Mouse (Mus musculus): ENCODE results near the gene Bcl2l13.
"Not testable (repeated sequence)": the region's sequence is repeated elsewhere in the genome, so short reads cannot be mapped to it uniquely, and the experiment has no call there.

The Bcl2l13 gene

GRCm38 (mm10) chr6:120830056-120830455 is 6.0 kb upstream of the Bcl2l13 start:
- in situ Hi-C loops (cut with MboI, MseI): no loop called here

DNA sequence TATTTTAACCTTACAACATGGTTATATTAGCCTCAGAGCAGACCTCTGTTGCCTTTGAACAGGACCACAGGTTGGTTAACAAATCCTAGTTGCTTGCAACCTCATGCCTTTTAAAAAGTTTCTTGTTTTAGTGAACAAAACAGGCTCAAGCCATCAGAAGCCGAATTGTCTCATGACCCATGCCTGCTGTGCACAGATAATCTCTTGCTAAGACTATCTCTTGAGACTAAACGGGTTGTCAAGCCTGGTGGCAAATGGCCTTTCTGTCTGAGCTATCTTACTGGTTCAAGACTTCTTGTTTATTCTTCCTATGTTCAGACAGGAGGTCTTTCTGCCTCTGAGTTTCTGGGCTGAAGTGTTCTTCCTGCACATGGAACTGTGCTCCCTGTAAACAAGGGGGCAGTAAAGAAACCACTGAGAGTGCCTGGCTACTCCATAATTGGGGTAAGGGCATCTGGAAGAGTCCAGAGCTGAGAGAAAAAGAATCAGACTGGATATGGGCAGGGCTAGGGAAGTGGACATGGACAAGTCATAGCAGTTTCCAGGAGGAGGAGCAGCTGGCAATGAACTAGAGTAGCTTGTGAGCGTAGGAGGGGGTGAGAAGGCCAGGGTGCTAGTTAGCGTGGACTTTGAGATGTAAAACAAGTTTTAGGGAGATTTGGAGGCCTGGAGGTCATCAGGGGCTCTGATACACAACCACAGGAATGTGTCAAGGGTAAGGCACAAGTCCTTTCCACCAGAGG is 5.0 kb upstream of the Bcl2l13 start:
- in situ Hi-C loops (cut with MboI, MseI): no loop called here

DNA sequence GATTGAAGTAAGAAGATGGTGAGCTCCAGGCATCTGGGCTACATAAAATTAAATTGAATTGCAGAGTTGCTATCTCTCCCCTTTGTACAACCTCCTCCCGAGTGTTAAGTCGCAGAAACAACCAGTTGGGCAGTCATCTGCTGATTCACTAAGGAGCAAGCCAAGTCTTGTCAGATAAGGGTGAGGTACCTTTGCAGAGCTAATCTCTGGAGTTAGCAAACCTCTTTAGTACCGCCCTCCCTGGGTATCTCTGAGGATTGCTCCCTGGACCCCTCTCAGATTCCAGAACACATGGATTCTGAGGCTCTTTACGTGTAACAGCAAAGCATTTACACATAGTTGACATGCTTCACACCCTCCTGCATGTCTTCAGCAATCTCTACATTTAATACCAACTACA is 3.9 kb upstream of the Bcl2l13 start:
- in situ Hi-C loops (cut with MboI, MseI): no loop called here

- in situ Hi-C loops (cut with MboI, MseI): no loop called here
Observed at GRCm38 (mm10) chr6:120834766-120835321, 1.2 kb upstream of the Bcl2l13 start.

DNA sequence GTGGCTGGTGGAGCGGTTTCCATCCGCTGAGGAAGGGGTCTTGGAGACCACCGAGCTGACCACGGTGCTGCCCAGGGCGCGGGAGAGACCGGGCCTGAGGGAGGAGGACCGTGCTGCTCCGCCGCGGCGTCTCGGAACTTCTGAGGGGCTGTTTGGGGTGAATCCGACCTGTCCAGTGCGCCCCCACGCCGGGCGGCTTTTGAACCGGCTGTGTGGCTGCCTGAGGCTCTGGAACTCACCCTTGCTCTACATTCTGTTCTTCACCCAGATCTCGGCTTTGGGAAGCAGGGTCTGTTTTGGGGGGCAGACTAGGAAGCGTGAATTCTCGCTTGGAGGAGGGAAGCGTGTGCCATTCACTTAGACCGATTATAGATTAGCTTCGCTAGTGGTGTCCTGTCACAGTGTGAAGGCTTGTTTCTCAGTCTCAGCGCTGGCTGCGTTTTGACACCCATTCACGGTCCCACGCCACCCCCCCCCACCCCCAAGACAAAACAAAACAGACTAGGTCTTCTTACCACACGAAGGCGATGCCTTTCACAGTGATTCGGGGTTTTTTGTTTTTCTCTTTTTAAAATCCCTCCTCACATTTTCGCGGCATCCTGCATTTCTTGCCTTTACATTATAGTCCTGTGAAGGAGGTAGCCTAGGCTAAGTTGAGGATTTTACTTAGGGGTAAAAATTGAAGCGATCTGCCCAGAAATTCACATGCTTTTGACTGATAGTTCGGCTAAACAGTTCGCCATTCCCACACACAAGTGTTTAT is 558 bp downstream of the Bcl2l13 start:
- in situ Hi-C loops (cut with MboI, MseI): no loop called here

DNA sequence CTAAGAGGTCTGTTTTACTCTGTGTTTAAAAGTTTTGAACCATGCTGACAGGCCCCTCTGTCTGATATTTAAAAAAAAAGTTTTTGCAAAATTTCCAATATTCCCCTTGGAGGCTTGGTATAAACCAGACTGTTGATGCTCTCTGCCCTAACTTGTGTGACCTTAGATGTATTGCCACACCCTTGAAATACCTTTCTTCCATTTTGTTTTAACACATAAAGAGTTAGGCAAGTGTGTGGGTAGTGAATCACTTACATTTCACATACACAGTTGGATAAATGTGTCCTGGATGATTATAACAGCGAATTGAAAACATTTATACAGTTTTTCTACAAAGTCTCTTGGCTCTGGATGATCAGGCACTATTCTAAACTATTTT is 1.1 kb downstream of the Bcl2l13 start:
- in situ Hi-C loops (cut with MboI, MseI): no loop called here

GRCm38 (mm10) chr6:120840258-120840657 is 4.2 kb downstream of the Bcl2l13 start:
- in situ Hi-C loops (cut with MboI, MseI): no loop called here

GRCm38 (mm10) chr6:120841754-120842153 is 5.7 kb downstream of the Bcl2l13 start:
- in situ Hi-C loops (cut with MboI, MseI): no loop called here

DNA sequence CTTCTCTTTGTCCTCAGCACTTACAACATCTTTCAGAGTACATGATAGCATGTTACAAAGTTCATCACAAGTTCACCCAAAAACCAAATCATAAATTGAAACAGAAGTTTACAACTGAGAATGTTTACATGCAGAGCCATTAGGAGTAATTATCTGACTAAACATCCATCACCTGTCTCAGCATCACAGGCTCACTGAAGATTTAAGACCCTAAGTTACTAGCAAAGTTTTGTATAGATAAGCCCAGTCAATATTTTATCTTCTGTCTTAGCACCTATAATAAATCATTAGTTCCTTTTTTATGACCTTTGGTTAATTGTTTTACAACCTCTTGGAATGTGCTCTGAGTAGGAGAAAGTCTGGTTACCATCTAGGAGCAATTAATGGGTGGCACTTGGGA is 14.7 kb downstream of the Bcl2l13 start:
- in situ Hi-C loops (cut with MboI, MseI): not testable (repeated sequence)

DNA sequence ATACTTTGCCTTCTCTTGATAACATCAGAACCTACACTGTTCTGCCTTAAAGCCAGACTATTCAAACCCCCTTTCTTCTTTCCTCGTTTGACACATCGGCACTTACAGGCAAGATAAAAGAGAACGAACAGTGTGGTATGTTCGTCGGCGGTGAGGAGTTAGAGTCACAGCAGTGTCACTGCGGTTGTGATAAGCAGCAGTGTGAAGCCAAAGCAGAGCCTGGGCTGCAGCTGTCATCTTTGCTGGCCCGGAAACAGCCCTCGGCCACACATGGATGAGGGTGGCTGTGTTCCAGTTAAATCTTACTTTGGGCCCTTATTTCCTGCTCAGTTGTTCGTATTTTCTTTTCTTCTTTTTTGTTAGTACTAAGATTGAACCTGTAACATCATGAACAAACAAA is 18.4 kb downstream of the Bcl2l13 start:
- in situ Hi-C loops (cut with MboI, MseI): no loop called here

GRCm38 (mm10) chr6:120858217-120858711 is 22.3 kb downstream of the Bcl2l13 start:
- in situ Hi-C loops (cut with MboI, MseI): no loop called here

- in situ Hi-C loops (cut with MboI, MseI): no loop called here
Observed at GRCm38 (mm10) chr6:120860079-120860478, 24.1 kb downstream of the Bcl2l13 start.

DNA sequence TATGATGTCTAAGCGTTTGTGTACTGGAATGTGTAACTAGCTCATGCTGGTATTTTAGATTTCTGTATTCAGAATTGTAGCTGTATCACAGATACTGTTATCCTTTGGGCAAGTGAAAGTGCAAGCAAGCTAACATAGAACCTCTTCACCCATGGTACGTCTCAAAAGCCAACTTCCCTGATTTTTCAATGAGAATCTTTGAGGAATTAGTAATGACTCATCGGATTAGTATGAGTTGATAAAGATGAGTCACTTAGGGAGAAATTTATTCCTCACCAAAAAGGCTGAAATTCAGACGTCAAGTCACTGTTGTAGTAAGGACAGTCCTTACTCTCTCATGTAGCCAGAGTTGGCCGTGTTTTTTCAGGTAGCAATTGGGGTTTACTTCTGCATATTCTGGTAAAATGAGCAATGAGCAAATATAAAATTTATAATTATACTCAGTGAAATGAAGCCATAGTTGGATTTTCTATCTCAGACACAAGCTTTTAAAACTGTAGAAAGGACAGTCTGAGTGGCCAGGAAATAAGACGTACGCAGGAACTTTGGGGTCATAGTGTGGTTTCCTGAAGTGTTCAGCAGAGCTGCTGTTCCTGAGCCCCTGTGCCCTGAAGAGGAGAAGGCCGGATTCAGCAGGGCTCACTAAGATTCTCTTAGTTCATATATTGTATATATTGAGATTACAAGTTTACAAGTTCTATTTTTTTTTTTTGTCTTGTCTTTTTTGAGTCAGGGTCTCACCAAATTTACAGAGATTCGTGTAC is 30.2 kb downstream of the Bcl2l13 start:
- in situ Hi-C loops (cut with MboI, MseI): no loop called here

DNA sequence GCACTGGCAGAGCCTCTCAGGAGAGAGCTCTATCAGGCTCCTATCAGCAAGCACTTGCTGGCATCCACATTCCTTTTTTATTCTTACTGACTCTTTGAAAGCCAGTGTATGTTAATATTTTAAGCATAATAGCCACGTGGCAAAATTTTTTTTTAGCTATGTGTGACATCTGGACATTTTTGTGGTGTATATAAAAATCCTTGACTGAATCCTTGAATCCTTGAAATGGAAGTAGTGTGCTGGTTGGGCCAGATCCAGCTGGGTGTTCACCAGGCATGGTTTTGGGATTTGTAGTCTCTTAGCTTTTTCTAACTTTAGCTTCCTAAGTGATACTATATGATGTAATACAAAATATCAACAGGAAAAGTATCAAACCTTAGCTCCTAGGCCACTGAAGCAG is 32.8 kb downstream of the Bcl2l13 start:
- in situ Hi-C loops (cut with MboI, MseI): no loop called here

DNA sequence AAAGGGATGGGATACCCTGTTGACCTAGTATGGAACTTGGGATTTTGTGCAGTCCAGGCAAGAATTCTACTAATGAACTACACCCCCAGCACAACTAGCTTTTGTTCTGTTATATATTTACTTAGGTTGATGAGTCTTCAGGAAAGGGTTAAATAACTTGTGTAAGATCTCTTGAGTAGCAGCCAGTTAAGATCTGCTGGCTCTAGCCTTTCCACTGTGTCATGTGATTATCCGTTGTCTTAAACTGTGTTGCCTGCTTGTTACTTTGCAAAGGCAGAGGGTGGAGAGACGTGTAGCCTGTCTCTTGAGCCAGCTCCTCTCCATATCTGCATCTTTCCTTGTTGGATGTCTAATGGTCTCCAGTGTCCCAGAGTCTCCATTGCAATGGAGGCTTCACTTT is 35.3 kb downstream of the Bcl2l13 start:
- in situ Hi-C loops (cut with MboI, MseI): no loop called here

DNA sequence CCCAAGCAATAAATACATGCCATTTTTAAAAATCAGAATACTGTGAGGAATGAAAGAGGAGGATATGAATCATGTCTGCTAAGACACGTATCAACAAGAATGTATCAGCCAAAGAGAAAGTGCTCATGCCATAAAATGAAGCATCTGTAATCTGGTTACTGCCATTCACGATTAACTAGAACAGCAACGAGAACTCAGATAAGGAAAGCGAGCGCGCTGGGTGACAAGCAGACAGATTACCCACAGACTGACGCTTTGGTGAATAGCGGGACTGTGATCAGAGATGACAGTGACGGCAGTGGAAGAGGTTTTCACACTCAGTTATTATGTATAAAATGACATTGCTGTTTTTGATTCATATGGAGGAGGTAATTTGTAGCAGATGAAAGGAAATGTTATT is 37.9 kb downstream of the Bcl2l13 start:
- in situ Hi-C loops (cut with MboI, MseI): no loop called here

GRCm38 (mm10) chr6:120879046-120879445 is 43.0 kb downstream of the Bcl2l13 start:
- in situ Hi-C loops (cut with MboI, MseI): no loop called here

- in situ Hi-C loops (cut with MboI, MseI): no loop called here
Observed at GRCm38 (mm10) chr6:120884436-120884835, 48.4 kb downstream of the Bcl2l13 start.

- in situ Hi-C loops (cut with MboI, MseI): no loop called here
Observed at GRCm38 (mm10) chr6:120886696-120887095, 50.7 kb downstream of the Bcl2l13 start.

DNA sequence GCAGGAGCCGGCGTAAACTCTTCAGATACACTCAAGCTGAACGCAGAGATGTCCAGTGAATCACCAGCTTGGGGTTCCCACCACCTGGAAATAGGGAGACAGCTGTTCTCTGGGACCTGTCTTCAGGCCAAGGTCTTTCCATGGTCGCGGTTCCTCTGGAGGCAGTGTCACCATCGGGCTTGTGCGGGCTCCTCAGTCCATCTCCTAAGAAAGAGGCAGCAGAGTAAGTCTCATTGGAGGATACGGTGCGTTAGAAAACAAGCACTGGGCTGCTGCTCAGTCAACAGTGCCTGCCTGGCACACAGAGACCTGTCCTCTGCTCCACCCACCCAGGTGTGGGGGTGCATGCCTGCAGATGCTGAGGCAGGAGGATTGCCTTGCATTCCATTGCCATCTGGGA is 58.1 kb downstream of the Bcl2l13 start:
- in situ Hi-C loops (cut with MboI, MseI): no loop called here

- in situ Hi-C loops (cut with MboI, MseI): no loop called here
Observed at GRCm38 (mm10) chr6:120894524-120894923, 58.5 kb downstream of the Bcl2l13 start.
